Mouse (Mus musculus) gastrocnemius, postnatal 25 days (tissue): ENCODE measurements at regions not wholly inside any gene's neighbourhood (a gene's known extent, or its start where the extent isn't known, plus 50 kb on each side); places are given as distances from the start of the nearest gene placed in this dataset.
A peak's percentile ranks its signal among the peaks of the same experiment; 100 is the strongest.
"Not testable (repeated sequence)": the region's sequence is repeated elsewhere in the genome, so short reads cannot be mapped to it uniquely, and the experiment has no call there.

Experiments
- DNase-seq: peaks from one replicate; pipeline ENCODE4 v3.0.0; 2022

GRCm38 (mm10) chr13:81008864-81009766, 125.9 kb downstream of the Arrdc3 start:
- no peak for DNase-seq

GRCm38 (mm10) chr13:81013953-81014352, 130.8 kb downstream of the Arrdc3 start:
- DNase-seq: no peak

- no peak for DNase-seq
Measured at GRCm38 (mm10) chr13:81020106-81020747, 137.0 kb downstream of the Arrdc3 start.

- DNase-seq: no peak
Measured at GRCm38 (mm10) chr13:81020811-81021210, 137.6 kb downstream of the Arrdc3 start.

- no peak for DNase-seq
Measured at GRCm38 (mm10) chr13:81022410-81022809, 139.2 kb downstream of the Arrdc3 start.

GRCm38 (mm10) chr13:81025241-81025760, 142.1 kb downstream of the Arrdc3 start:
- DNase-seq: not testable (repeated sequence)

- DNase-seq: no peak
Measured at GRCm38 (mm10) chr13:81037316-81037715, 154.1 kb downstream of the Arrdc3 start.

- DNase-seq: peak; percentile 25
Measured at GRCm38 (mm10) chr13:81038736-81039135, 155.6 kb downstream of the Arrdc3 start.

GRCm38 (mm10) chr13:81040494-81040893, 157.3 kb downstream of the Arrdc3 start:
- no peak for DNase-seq

GRCm38 (mm10) chr13:81041646-81042045, 158.5 kb downstream of the Arrdc3 start:
- DNase-seq: no peak
